Mouse (Mus musculus) left cerebral cortex, adult 2 months (tissue): ENCODE measurements around the gene Gm13287. TPM values are rescaled to one million over a fixed set of nuclear protein-coding genes. Genes with fewer than 3 reads are reported as not detected.
"Not testable (repeated sequence)": the region's sequence is repeated elsewhere in the genome, so short reads cannot be mapped to it uniquely, and the experiment has no call there.

Source experiments
- DNase-seq, 2 experiments: peaks; one replicate each; pipeline ENCODE4 v3.0.0; 2021 to 2022; ENCODE audit warnings: low spot score in 2 of 2, mixed read lengths in 1 of 2; ENCODE audit errors: extremely low spot score in 1 of 2
- H3K27ac ChIP-seq: fragments of 200-600 bp; 2 replicates; pipeline ENCODE4 v1.8.1; 2022
- H3K4me3 ChIP-seq: fragments of 200-600 bp; 2 replicates; pipeline ENCODE4 v1.8.1; 2022
- CTCF ChIP-seq: fragments of 200-600 bp; IDR thresholded peaks from 2 replicates; pipeline ENCODE4 v1.8.1; 2022; ENCODE audit warnings: antibody characterized with exemption, mild to moderate bottlenecking, moderate library complexity
- intact Hi-C: fragments of 180-260 bp; cut with DNase I; formaldehyde crosslinking; loops from one replicate; pipeline ENCODE4 v1.15.1; 2025
- long read RNA-seq, 2 experiments: library from polyadenylated mRNA; stranded (forward); transcript quantifications; one replicate each; pipeline ENCODE4 v2.0.0; 2021; ENCODE audit warnings: borderline mapping rate in 2 of 2
- total RNA-seq, 2 experiments: library from RNA; stranded (reverse); gene quantifications; 2 replicates each; pipeline ENCODE4 v1.2.3; 2021

Gene Gm13287
- not detected for total RNA-seq
- long read RNA-seq, experiment 1, result 0 reads
- long read RNA-seq, experiment 2, result 0 reads

DNA sequence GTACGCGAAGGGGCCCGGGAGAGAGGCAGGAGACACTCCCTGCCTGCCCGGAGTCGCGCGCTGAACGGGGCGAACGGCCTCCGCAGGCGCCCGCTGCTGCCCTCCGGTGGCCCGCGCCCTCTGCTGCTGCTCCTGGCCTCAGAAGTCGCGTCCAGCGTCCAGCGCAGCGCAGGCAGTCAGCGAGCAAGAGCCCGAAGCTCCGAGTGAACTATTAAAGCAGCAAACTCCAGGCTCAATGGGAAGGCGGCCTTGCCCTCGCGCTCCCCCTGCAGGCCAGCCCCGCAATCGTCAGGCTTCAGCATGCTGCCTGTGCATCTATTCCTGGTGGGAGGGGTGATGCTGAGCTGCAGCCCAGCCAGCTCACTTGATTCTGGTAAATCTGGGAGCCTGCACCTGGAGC is at the start of gene Gm13287:
TSS of gene Gm13287 (plus strand) at position 301 of the 400 bp plus-strand sequence.
- H3K4me3 ChIP-seq, intact Hi-C loops, DNase-seq: not testable (repeated sequence)

DNA sequence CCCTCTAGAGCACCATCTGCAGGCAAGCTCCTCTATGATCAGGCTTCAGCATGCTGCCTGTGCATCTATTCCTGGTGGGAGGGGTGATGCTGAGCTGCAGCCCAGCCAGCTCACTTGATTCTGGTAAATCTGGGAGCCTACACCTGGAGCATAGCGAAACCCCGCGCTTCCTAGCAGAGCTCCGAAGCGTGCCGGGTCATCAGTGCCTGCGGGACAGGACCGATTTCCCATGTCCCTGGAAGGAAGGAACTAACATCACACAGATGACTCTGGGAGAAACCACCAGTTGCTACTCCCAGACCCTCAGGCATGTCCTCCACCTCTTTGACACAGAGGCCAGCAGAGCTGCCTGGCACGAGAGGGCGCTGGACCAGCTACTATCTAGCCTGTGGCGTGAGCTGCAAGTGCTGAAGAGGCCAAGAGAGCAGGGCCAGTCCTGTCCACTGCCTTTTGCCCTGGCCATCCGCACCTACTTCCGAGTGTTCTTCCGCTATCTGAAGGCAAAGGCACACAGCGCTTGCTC is 48.2 kb upstream of the Gm13287 start, which contains the start of gene Gm13271:
TSS of gene Gm13271 (plus strand) at position 51 of the 523 bp plus-strand sequence.
- H3K4me3 ChIP-seq, H3K27ac ChIP-seq, intact Hi-C loops: not testable (repeated sequence)
- peak; percentile 72 to 76 for DNase-seq
- TF ChIP-seq CTCF, result peak; percentile 24

More for the DNA sequence above, at the start of gene Gm13287:
- H3K27ac ChIP-seq, result not testable (repeated sequence)

DNA sequence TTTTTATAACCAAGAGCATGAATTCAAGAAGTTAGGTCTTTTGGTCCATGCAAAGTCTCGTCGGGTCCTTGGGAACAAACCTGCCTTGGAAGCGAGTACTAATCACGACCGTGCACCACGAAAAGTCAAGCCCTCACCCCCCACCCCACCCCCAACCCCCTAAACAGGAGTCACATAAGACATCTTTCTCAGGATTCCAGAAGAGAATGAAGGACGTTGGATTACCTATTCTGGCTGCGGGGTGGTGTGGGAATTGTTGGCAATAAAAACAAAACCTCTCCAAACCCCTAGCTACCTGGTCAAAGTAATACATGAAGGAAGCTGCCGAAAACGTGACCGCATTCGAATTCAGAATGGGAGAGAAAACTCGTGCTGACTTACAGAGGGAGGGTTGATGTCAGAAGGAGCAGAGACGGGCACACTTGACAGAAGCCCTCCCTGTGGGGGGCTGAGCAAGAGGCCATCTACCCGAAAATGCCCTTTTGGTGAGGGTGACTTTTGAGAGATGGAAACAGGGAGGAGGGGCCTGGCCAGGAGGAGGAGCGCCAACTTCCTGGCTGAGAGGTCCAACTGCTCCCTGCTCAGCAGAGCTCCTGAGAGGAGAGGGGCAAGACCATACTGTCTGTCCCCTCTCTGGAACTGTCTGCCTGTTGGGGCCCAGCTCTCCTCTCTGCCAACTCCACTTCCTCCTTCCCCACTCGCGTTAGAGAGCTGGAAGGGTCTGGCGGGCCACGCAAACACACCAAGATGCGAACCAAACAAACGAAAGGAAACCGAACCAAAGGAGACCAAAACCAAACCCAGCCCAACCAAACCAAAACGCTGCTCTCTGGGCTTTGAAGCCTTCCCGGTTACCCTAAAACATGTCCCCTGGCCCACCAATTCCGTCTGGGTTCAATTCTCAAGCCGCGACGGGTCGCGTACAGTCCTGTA is 46.2 kb upstream of the Gm13287 start:
- Histone ChIP-seq H3K4me3 (peak overlapping the region; percentile 42), H3K27ac (0 out of 2 replicates have a peak overlapping the region, but pooled peaks have one; percentile 37)
- intact Hi-C loops, DNase-seq: not testable (repeated sequence)

DNA sequence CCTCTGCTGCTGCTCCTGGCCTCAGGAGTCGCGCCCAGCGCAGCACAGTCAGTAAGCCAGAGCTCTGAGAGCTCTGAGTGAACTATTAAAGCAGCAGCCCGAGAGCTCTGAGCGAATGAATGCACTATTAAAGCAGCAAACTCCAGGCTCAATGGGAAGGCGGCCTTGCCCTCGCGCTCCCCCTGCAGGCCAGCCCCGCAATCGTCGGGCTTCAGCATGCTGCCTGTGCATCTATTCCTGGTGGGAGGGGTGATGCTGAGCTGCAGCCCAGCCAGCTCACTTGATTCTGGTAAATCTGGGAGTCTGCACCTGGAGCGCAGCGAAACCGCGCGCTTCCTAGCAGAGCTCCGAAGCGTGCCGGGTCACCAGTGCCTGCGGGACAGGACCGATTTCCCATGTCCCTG is 45.4 kb upstream of the Gm13287 start:
- peak overlapping the region; percentile 42 for H3K4me3 ChIP-seq
- peak; percentile 66 for TF ChIP-seq CTCF
- H3K27ac ChIP-seq, intact Hi-C loops: not testable (repeated sequence)
- DNase-seq, result peak; percentile 90 to 92

DNA sequence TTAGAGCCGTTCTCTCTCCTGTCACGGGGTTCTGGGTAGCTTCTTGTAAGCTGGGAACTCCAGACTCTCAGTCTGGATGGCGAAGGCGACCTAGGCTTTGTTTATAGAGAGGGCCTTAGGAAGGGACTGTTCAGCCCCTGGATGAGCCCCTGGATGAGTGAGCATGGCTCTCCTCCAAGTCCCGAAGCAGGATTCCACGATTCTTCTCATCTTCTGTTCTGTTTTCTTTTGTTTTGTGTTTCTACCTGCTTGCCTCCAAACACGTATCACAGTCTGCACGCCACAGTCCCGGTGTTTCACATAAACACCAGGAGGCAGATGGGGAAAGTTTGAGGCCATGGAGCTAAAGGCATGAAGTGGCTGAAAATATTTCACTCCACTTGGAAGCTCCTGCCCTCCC is 44.3 kb upstream of the Gm13287 start:
- H3K4me3 ChIP-seq, H3K27ac ChIP-seq, DNase-seq, intact Hi-C loops: not testable (repeated sequence)

DNA sequence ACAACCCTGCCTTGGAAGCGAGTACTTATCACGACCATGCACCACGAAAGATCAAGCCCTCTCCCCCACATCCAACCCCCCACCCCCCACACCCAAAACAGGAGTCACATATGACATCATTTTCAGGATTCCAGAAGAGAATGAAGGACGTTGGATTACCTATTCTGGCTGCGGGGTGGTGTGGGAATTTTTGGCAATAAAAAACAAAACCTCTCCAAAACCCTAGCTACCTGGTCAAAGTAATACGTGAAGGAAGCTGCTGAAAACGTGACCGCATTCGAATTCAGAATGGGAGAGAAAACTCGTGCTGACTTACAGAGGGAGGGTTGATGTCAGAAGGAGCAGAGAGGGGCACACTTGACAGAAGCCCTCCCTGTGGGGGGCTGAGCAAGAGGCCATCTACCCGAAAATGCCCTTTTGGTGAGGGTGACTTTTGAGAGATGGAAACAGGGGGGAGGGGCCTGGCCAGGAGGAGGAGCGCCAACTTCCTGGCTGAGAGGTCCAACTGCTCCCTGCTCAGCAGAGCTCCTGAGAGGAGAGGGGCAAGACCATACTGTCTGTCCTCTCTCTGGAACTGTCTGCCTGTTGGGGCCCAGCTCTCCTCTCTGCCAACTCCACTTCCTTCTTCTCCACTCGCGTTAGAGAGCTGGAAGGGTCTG is 43.3 kb upstream of the Gm13287 start, which contains the start of gene Gm13283:
TSS of gene Gm13283 (plus strand) at position 510 of the 659 bp plus-strand sequence.
- intact Hi-C loops, H3K27ac ChIP-seq: not testable (repeated sequence)
- peak in 1 of 2 experiments; percentile 23 for DNase-seq
- H3K4me3 ChIP-seq, result peak within 1 kb of the TSS; percentile 19; the same call in 1 of the 2 replicates

DNA sequence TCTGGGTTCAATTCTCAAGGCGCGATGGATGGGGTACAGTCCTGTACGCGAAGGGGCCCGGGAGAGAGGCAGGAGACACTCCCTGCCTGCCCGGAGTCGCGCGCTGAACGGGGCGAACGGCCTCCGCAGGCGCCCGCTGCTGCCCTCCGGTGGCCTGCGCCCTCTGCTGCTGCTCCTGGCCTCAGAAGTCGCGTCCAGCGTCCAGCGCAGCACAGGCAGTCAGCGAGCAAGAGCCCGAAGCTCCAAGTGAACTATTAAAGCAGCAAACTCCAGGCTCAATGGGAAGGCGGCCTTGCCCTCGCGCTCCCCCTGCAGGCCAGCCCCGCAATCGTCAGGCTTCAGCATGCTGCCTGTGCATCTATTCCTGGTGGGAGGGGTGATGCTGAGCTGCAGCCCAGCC is 42.6 kb upstream of the Gm13287 start:
- H3K27ac ChIP-seq, intact Hi-C loops: not testable (repeated sequence)
- peak; percentile 54 for TF ChIP-seq CTCF
- DNase-seq, result peak in 1 of 2 experiments; percentile 51
- H3K4me3 ChIP-seq, result peak overlapping the region; percentile 19; the same call in 1 of the 2 replicates

DNA sequence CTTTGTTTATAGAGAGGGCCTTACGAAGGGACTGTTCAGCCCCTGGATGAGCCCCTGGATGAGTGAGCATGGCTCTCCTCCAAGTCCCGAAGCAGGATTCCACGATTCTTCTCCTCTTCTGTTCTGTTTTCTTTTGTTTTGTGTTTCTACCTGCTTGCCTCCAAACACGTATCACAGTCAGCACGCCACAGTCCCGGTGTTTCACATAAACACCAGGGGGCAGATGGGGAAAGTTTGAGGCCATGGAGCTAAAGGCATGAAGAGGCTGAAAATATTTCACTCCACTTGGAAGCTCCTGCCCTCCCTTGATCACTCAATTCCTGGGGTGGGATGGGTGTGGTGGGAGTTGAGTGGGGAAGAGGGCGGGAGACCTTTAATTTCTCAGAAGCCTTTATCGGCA is 41.3 kb upstream of the Gm13287 start:
- intact Hi-C loops, H3K4me3 ChIP-seq, H3K27ac ChIP-seq: not testable (repeated sequence)
- TF ChIP-seq CTCF, result peak; percentile 12
- DNase-seq, result peak; percentile 69 to 72

DNA sequence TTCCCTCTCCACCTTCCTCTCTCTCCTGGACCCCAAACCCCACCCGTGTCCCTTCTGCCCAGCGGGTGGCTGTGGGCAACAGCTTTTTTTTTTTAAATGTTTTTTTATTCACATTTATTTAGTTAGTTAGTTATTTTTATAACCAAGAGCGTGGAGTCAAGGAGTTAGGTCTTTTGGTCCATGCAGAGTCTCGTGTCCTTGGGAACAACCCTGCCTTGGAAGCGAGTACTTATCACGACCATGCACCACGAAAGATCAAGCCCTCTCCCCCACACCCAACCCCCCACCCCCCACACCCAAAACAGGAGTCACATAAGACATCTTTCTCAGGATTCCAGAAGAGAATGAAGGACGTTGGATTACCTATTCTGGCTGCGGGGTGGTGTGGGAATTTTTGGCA is 40.7 kb upstream of the Gm13287 start:
- DNase-seq, H3K27ac ChIP-seq, intact Hi-C loops: not testable (repeated sequence)

DNA sequence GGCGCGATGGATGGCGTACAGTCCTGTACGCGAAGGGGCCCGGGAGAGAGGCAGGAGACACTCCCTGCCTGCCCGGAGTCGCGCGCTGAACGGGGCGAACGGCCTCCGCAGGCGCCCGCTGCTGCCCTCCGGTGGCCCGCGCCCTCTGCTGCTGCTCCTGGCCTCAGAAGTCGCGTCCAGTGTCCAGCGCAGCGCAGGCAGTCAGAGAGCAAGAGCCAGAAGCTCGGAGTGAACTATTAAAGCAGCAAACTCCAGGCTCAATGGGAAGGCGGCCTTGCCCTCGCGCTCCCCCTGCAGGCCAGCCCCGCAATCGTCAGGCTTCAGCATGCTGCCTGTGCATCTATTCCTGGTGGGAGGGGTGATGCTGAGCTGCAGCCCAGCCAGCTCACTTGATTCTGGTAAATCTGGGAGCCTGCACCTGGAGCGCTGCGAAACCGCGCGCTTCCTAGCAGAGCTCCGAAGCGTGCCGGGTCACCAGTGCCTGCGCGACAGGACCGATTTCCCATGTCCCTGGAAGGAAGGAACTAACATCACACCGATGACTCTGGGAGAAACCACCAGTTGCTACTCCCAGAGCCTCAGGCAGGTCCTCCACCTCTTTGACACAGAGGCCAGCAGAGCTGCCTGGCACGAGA is 39.6 kb upstream of the Gm13287 start:
- TF ChIP-seq CTCF, result peak; percentile 53
- intact Hi-C loops, H3K27ac ChIP-seq, H3K4me3 ChIP-seq: not testable (repeated sequence)
- DNase-seq, result peak in 1 of 2 experiments; percentile 22

More for the DNA sequence above, 40.7 kb upstream of the Gm13287 start:
- not testable (repeated sequence) for H3K4me3 ChIP-seq

DNA sequence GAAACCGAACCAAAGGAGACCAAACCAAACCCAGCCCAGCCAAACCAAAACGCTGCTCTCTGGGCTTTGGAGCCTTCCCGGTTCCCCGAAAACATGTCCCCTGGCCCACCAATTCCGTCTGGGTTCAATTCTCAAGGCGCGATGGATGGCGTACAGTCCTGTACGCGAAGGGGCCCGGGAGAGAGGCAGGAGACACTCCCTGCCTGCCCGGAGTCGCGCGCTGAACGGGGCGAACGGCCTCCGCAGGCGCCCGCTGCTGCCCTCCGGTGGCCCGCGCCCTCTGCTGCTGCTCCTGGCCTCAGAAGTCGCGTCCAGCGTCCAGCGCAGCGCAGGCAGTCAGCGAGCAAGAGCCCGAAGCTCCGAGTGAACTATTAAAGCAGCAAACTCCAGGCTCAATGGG is 29.5 kb upstream of the Gm13287 start, which contains the start of gene Gm13290:
TSS of gene Gm13290 (plus strand) at position 301 of the 400 bp plus-strand sequence.
- H3K4me3 ChIP-seq, DNase-seq, intact Hi-C loops, H3K27ac ChIP-seq: not testable (repeated sequence)

DNA sequence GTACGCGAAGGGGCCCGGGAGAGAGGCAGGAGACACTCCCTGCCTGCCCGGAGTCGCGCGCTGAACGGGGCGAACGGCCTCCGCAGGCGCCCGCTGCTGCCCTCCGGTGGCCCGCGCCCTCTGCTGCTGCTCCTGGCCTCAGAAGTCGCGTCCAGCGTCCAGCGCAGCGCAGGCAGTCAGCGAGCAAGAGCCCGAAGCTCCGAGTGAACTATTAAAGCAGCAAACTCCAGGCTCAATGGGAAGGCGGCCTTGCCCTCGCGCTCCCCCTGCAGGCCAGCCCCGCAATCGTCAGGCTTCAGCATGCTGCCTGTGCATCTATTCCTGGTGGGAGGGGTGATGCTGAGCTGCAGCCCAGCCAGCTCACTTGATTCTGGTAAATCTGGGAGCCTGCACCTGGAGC is 26.4 kb upstream of the Gm13287 start, which contains the start of gene Gm13289:
TSS of gene Gm13289 (plus strand) at position 301 of the 400 bp plus-strand sequence.
- DNase-seq, H3K27ac ChIP-seq, H3K4me3 ChIP-seq, intact Hi-C loops: not testable (repeated sequence)

DNA sequence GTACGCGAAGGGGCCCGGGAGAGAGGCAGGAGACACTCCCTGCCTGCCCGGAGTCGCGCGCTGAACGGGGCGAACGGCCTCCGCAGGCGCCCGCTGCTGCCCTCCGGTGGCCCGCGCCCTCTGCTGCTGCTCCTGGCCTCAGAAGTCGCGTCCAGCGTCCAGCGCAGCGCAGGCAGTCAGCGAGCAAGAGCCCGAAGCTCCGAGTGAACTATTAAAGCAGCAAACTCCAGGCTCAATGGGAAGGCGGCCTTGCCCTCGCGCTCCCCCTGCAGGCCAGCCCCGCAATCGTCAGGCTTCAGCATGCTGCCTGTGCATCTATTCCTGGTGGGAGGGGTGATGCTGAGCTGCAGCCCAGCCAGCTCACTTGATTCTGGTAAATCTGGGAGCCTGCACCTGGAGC is 23.5 kb upstream of the Gm13287 start, which contains the start of gene Gm13272:
TSS of gene Gm13272 (plus strand) at position 301 of the 400 bp plus-strand sequence.
- H3K4me3 ChIP-seq, DNase-seq, intact Hi-C loops, H3K27ac ChIP-seq: not testable (repeated sequence)

DNA sequence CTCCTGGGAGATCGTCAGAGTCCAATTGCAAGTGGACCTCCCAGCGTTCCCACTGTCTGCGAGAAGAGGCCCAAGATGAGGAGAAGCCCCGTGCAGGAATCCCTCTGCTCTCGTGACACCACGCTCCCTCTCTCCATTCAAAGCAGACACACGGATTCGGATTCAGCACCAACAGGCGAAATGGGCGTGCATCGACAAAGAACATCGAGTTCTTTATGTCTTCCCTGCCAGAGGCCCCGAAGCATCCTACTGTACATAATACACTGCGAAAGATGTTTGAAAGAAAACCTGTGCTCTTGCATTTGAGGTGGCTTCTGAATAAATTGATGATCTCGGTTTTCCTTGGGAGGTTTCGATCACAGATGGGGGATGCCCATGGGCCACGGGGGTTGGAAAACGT is 22.7 kb upstream of the Gm13287 start:
- intact Hi-C loops, H3K27ac ChIP-seq, DNase-seq, H3K4me3 ChIP-seq: not testable (repeated sequence)

DNA sequence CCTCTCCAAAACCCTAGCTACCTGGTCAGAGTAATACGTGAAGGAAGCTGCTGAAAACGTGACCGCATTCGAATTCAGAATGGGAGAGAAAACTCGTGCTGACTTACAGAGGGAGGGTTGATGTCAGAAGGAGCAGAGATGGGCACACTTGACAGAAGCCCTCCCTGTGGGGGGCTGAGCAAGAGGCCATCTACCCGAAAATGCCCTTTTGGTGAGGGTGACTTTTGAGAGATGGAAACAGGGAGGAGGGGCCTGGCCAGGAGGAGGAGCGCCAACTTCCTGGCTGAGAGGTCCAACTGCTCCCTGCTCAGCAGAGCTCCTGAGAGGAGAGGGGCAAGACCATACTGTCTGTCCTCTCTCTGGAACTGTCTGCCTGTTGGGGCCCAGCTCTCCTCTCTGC is 21.2 kb upstream of the Gm13287 start, which contains the start of gene Ifnz:
TSS of gene Ifnz (plus strand) at position 301 of the 400 bp plus-strand sequence.
- intact Hi-C loops, DNase-seq, H3K4me3 ChIP-seq, H3K27ac ChIP-seq: not testable (repeated sequence)
